10 mouse cellular contexts compared by ENCODE assay signal in the genomic region with DNA sequence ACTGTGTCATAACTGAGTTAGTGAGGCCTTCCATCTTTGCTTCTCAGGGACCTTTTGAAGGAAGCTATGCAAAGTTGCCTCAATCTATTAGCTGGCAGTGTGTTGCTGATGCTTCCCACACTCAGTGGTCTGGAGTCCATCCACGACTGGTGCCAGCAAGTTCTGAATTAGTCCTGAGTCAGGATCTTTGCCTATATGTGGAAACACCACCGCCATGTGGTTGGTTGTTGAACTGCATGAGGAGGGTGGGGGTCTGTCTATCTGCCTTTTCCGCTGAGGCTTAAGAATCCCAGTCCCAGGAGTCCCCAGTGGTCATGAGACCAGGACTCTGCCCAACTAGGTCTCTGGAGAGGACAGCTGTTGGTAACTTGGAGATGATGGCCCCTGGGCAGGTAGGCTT. TPM values are rescaled to one million over a fixed set of nuclear protein-coding genes. Genes with fewer than 3 reads are reported as not detected.
A peak's percentile ranks its signal among the peaks of the same experiment; 100 is the strongest.
DNase-seq lines count a peak whose midpoint lies in the region; ATAC-seq and TF ChIP-seq lines count a peak whose summit lies in the region.
"Had no signal": no experiment of that assay in that cellular context is flagged by ENCODE, and none has a peak within 500 bp of the region (broad histone marks: within the 10 kb centered on the region; RNA-seq: fewer than 3 reads in every experiment).

No protein-coding gene starts in this region.

- ATAC-seq in forebrain, embryonic 13.5 days: no peak; the same call in 1 of the 2 replicates
- peak; percentile 43 for ATAC-seq in granulocyte monocyte progenitor cell, adult 5-6 weeks (replicated peaks; ENCODE audit: poor library complexity, severe bottlenecking)

- no peak overlapping the region for H3K27ac ChIP-seq in forebrain, embryonic 10.5 days
- no peak overlapping the region for H3K27ac ChIP-seq in forebrain, embryonic 13.5 days
- no peak overlapping the region for H3K27ac ChIP-seq in thymus, adult 2 months (ENCODE audit: control insufficient read depth, insufficient read depth, low read length)

- H3K36me3 ChIP-seq in forebrain, embryonic 10.5 days (replicated peaks): no peaks in the 10 kb centered on the region
- H3K36me3 ChIP-seq in forebrain, embryonic 13.5 days (ENCODE audit: poor library complexity, severe bottlenecking): no peaks in the 10 kb centered on the region
- no peaks in the 10 kb centered on the region for H3K36me3 ChIP-seq in thymus, adult 2 months (ENCODE audit: control insufficient read depth, insufficient read depth, low read length)

- H3K4me1 ChIP-seq in forebrain, embryonic 10.5 days: peaks cover 41% of the 10 kb centered on the region
- H3K4me1 ChIP-seq in forebrain, embryonic 13.5 days: peaks cover 17% of the 10 kb centered on the region
- H3K4me1 ChIP-seq in thymus, adult 2 months (replicated peaks; ENCODE audit: control insufficient read depth, insufficient read depth, low read length): peaks cover 3% of the 10 kb centered on the region

- DNase-seq in forebrain, embryonic 10.5 days (ENCODE audit: extremely low spot score, low spot score): peak; percentile 76
- DNase-seq in thymus, adult 2 months: peak; percentile 66
- no peak for DNase-seq in thymus, adult 18-20 months
- peak; percentile 77 to 79 for DNase-seq in kidney, postnatal 36 days
- peak; percentile 80 to 86 for DNase-seq in lung, postnatal 4 days
- DNase-seq in thymus, postnatal 4 days: peak; percentile 85

- no peak for TF ChIP-seq POLR2A in thymus, adult 2 months (IDR thresholded peaks at IDR 0.05; ENCODE audit: control insufficient read depth, extremely low read depth, insufficient read depth, low read length, poor library complexity)

- 4% methylated on average over 3 of the region's 3 CpGs for WGBS in forebrain, embryonic 10.5 days
- WGBS in forebrain, embryonic 13.5 days: 3% methylated on average over 3 of the region's 3 CpGs
- WGBS in thymus, adult 2 months: 46% methylated on average over 3 of the region's 3 CpGs

- no peak overlapping the region for H3K4me2 ChIP-seq in forebrain, embryonic 13.5 days

- no peaks in the 10 kb centered on the region for H3K9me3 ChIP-seq in forebrain, embryonic 10.5 days
- H3K9me3 ChIP-seq in forebrain, embryonic 13.5 days (replicated peaks): no peaks in the 10 kb centered on the region

- TF ChIP-seq CTCF in thymus, adult 2 months (IDR thresholded peaks at IDR 0.05; ENCODE audit: borderline replicate concordance, control insufficient read depth, extremely low read depth, insufficient read depth, low read length, poor library complexity): peak; percentile 67; the same call in 1 of the 2 replicates

- H3K9ac ChIP-seq in forebrain, embryonic 13.5 days: no peak overlapping the region

- H3K4me3 ChIP-seq in forebrain, embryonic 10.5 days: no peak overlapping the region
- H3K4me3 ChIP-seq in forebrain, embryonic 13.5 days: no peak overlapping the region
- no peak overlapping the region for H3K4me3 ChIP-seq in thymus, adult 2 months (ENCODE audit: control insufficient read depth, insufficient read depth, low read length)

- H3K27me3 ChIP-seq in forebrain, embryonic 10.5 days (ENCODE audit: poor library complexity, severe bottlenecking): no peaks in the 10 kb centered on the region
- no peaks in the 10 kb centered on the region for H3K27me3 ChIP-seq in forebrain, embryonic 13.5 days
- H3K27me3 ChIP-seq in thymus, adult 2 months (ENCODE audit: control insufficient read depth, insufficient read depth, low read length): no peaks in the 10 kb centered on the region

RNA-seq across cellular contexts. Expression of gene Egfl7, which starts 9.8 kb away (rescaled TPM):
- polyA plus RNA-seq in forebrain, embryonic 10.5 days (2016; fragmentation: Nextera tagmentation; extraction: Ambion mirVana): 89.9 and 96.4 TPM in 2 replicates
- polyA plus RNA-seq in forebrain, embryonic 13.5 days (2015; fragmentation: Nextera tagmentation; extraction: Ambion mirVana): 50.2 and 55.8 TPM in 2 replicates
- 63.9 and 105 TPM in 2 replicates for polyA plus RNA-seq in thymus, adult 2 months (2012; rRNA removed)
- total RNA-seq in granulocyte monocyte progenitor cell, adult 5-6 weeks (2014; fragmentation: Nextera tagmentation): 22.7 and 32.6 TPM in 2 replicates
- 9.6 and 20.4 TPM in 2 replicates for total RNA-seq in granulocyte monocyte progenitor cell, adult 5-6 weeks (2017)

RNA-seq across cellular contexts. Expression of gene Gm20532, which starts 16.4 kb away (rescaled TPM):
- not detected in 2 replicates for polyA plus RNA-seq in forebrain, embryonic 10.5 days (2016; fragmentation: Nextera tagmentation; extraction: Ambion mirVana)
- polyA plus RNA-seq in forebrain, embryonic 13.5 days (2015; fragmentation: Nextera tagmentation; extraction: Ambion mirVana): not detected in 2 replicates
- not detected in 2 replicates for polyA plus RNA-seq in thymus, adult 2 months (2012; rRNA removed)
- not detected in 2 replicates for total RNA-seq in granulocyte monocyte progenitor cell, adult 5-6 weeks (2014; fragmentation: Nextera tagmentation)
- total RNA-seq in granulocyte monocyte progenitor cell, adult 5-6 weeks (2017): not detected in 2 replicates
- total RNA-seq: layer of hippocampus, adult 18-20 months had no signal
- polyA plus RNA-seq: stomach, embryonic 14.5 days had no signal

RNA-seq across cellular contexts. Expression of gene Agpat2, which starts 34.2 kb away (rescaled TPM):
- polyA plus RNA-seq in forebrain, embryonic 10.5 days (2016; fragmentation: Nextera tagmentation; extraction: Ambion mirVana): 10.1 and 10.2 TPM in 2 replicates
- polyA plus RNA-seq in forebrain, embryonic 13.5 days (2015; fragmentation: Nextera tagmentation; extraction: Ambion mirVana): 2.5 and 3.6 TPM in 2 replicates
- 89.3 and 137 TPM in 2 replicates for polyA plus RNA-seq in thymus, adult 2 months (2012; rRNA removed)
- total RNA-seq in granulocyte monocyte progenitor cell, adult 5-6 weeks (2014; fragmentation: Nextera tagmentation): 42.4 and 46.7 TPM in 2 replicates
- total RNA-seq in granulocyte monocyte progenitor cell, adult 5-6 weeks (2017): 50.2 and 55.2 TPM in 2 replicates

RNA-seq across cellular contexts. Expression of gene Notch1, which starts 53.6 kb away (rescaled TPM):
- 25.4 and 26.7 TPM in 2 replicates for polyA plus RNA-seq in forebrain, embryonic 10.5 days (2016; fragmentation: Nextera tagmentation; extraction: Ambion mirVana)
- 28.1 and 32.8 TPM in 2 replicates for polyA plus RNA-seq in forebrain, embryonic 13.5 days (2015; fragmentation: Nextera tagmentation; extraction: Ambion mirVana)
- polyA plus RNA-seq in thymus, adult 2 months (2012; rRNA removed): 159 and 219 TPM in 2 replicates
- total RNA-seq in granulocyte monocyte progenitor cell, adult 5-6 weeks (2014; fragmentation: Nextera tagmentation): 19.2 and 22.6 TPM in 2 replicates
- 8.1 and 8.5 TPM in 2 replicates for total RNA-seq in granulocyte monocyte progenitor cell, adult 5-6 weeks (2017)

RNA-seq across cellular contexts. Expression of gene Fam69b, which starts 58.2 kb away (rescaled TPM):
- 44.1 and 49.4 TPM in 2 replicates for polyA plus RNA-seq in forebrain, embryonic 10.5 days (2016; fragmentation: Nextera tagmentation; extraction: Ambion mirVana)
- 81.9 and 89.4 TPM in 2 replicates for polyA plus RNA-seq in forebrain, embryonic 13.5 days (2015; fragmentation: Nextera tagmentation; extraction: Ambion mirVana)
- 14.8 and 15.6 TPM in 2 replicates for polyA plus RNA-seq in thymus, adult 2 months (2012; rRNA removed)
- 11.1 and 13.9 TPM in 2 replicates for total RNA-seq in granulocyte monocyte progenitor cell, adult 5-6 weeks (2014; fragmentation: Nextera tagmentation)
- total RNA-seq in granulocyte monocyte progenitor cell, adult 5-6 weeks (2017): 8.3 and 9.3 TPM in 2 replicates

Comparison
In these comparisons a context has a peak if more than half of its experiments do, and no peak if none do; other contexts are left out.
1. DNase-seq: peak in forebrain, embryonic 10.5 days (single experiment), thymus, adult 2 months (single experiment), kidney, postnatal 36 days (2 of 2), lung, postnatal 4 days (2 of 2) and thymus, postnatal 4 days (single experiment); none in thymus, adult 18-20 months (0 of 2).